Mouse (Mus musculus) c-Kit-negative CD71-positive TER-119-positive erythroid progenitor cells, embryonic 14.5 days (primary cell): ENCODE data around the gene Gm45623.

ENCODE experiments used
- DNase-seq: peaks from one replicate; pipeline ENCODE4 v3.0.0-alpha.2; 2013; ENCODE audit warnings: low read depth, low spot score

The Gm45623 gene

GRCm38 (mm10) chr13:56753192-56753951, at the start of gene Gm45623:
Gene Gm45623 (minus strand): TSS chr13:56753827.
- DNase-seq, result no peak

- no peak for DNase-seq
Observed at GRCm38 (mm10) chr13:56797459-56797858, 43.8 kb upstream of the Gm45623 start.

GRCm38 (mm10) chr13:56795501-56795900, 41.9 kb upstream of the Gm45623 start:
- no peak for DNase-seq

GRCm38 (mm10) chr13:56794441-56794840, 40.8 kb upstream of the Gm45623 start:
- no peak for DNase-seq

- DNase-seq, result no peak
Observed at GRCm38 (mm10) chr13:56792844-56793243, 39.2 kb upstream of the Gm45623 start.

- DNase-seq, result no peak
Observed at GRCm38 (mm10) chr13:56790683-56791082, 37.1 kb upstream of the Gm45623 start.

GRCm38 (mm10) chr13:56782621-56783020, 29.0 kb upstream of the Gm45623 start:
- no peak for DNase-seq

GRCm38 (mm10) chr13:56781697-56782096, 28.1 kb upstream of the Gm45623 start:
- no peak for DNase-seq

- no peak for DNase-seq
Observed at GRCm38 (mm10) chr13:56780746-56781469, 27.3 kb upstream of the Gm45623 start.

GRCm38 (mm10) chr13:56774304-56774703, 20.7 kb upstream of the Gm45623 start:
- no peak for DNase-seq

- no peak for DNase-seq
Observed at GRCm38 (mm10) chr13:56773262-56773870, 19.7 kb upstream of the Gm45623 start.

GRCm38 (mm10) chr13:56772592-56772991, 19.0 kb upstream of the Gm45623 start:
- no peak for DNase-seq

- DNase-seq, result no peak
Observed at GRCm38 (mm10) chr13:56770786-56771185, 17.2 kb upstream of the Gm45623 start.

- no peak for DNase-seq
Observed at GRCm38 (mm10) chr13:56770136-56770578, 16.5 kb upstream of the Gm45623 start.

- no peak for DNase-seq
Observed at GRCm38 (mm10) chr13:56769431-56769830, 15.8 kb upstream of the Gm45623 start.

- DNase-seq, result no peak
Observed at GRCm38 (mm10) chr13:56766211-56766610, 12.6 kb upstream of the Gm45623 start.

- no peak for DNase-seq
Observed at GRCm38 (mm10) chr13:56765284-56766032, 11.8 kb upstream of the Gm45623 start.

GRCm38 (mm10) chr13:56762446-56763229, 9.0 kb upstream of the Gm45623 start:
- no peak for DNase-seq

GRCm38 (mm10) chr13:56758492-56758891, 4.9 kb upstream of the Gm45623 start:
- DNase-seq, result peak; percentile 6

- DNase-seq, result no peak
Observed at GRCm38 (mm10) chr13:56757201-56757600, 3.6 kb upstream of the Gm45623 start.

- DNase-seq, result no peak
Observed at GRCm38 (mm10) chr13:56755871-56756270, 2.2 kb upstream of the Gm45623 start.
